Mouse (Mus musculus): ENCODE data around the gene Card19.

Card19 gene

DNA sequence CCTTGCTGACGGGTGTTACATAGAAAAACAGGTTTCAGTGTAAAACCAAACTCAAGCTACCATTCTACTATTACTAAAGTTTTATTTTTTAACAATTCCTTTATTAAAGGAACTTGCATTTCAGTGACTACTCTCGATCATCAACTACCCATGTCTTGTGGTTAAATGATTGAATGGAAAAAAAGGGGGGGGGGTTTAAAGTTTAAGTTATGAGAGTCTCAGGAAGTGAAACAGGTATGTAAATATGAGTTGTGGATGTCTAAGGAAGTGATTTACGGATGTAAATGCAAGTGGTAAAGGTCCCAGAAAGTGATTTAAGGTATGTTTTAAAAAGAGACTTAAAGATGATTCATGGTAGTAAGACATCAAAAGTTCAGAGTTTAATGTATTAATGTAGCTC, 9.3 kb upstream of the Card19 start:
- no peak for DNase-seq

DNA sequence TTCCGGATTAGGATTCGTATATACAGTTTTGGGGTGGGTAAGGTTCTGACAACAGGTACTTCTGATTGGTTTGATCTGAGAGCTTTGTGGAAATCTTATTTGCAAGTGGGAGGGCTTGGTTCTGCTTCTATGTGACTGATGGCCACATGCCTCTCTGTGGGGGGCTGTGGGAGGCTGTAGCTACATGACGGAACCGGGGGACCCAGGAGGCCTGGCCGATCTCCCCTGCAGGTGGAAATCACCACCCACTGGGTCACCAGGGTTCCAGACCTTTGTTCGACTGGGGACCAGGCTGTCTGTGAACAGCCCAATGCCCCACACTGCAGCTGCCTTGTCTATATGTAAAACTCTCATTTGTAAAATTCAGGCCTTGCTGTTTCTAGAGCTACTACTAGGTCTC, 8.9 kb upstream of the Card19 start:
- DNase-seq: no peak

DNA sequence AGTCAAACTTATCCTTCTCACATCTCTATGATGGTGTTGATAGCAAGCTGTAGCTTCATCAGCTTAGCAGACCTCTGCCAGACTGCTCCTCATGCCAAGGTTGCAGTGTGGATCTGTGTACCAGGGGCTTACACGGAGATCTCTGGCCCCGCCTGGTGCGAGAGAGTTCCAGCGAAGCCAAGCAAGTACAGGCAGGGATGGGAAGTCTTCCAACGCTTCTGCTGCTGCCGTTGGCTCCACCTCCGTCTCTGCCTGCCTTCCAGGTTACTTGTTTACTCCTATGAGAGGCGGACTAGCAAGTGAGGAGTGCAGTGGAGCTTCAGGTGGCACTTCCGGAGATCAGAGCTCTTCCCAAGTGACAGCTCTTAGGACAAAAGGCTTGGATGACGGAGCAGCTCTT, 8.5 kb upstream of the Card19 start:
- DNase-seq: peak; percentile 65 to 67

DNA sequence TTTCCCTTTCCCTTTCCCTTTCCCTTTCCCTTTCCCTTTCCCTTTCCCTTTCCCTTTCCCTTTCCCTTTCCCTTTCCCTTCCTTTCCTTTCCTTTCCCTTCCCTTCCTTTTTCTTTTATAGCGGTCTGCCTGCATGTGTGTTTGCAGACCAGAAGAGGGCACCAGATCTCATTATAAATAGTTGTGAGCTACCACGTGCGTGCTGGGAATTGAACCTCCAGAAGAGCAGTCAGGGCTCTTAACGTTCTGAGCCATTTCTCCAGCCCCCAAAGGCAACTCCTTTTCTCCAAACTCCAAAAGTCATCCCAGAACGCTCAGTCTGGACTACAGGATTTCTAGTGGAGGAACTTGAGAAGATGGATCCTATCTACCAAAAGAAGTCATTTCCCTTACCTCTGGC, 5.1 kb upstream of the Card19 start:
- no peak for DNase-seq

DNA sequence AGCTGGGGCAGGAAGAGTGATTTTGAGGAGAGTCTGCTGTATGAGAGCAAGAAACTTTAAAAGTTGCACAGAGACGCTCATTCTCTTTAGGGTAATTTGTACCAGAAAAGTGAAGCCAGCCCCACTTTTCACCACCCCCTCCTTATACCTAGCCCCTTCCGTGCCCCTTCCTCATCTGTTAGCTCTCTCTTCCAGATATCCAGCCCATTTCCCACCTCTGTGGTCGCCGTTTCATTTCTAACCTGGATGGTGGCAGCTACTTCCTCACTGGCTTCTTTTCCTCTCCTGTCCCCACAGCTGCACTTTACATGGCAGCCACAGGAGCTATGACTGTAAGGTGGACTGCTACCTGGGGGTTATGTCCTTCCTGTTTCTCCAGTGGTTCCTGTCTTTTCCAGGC, 3.5 kb upstream of the Card19 start:
- DNase-seq: no peak

DNA sequence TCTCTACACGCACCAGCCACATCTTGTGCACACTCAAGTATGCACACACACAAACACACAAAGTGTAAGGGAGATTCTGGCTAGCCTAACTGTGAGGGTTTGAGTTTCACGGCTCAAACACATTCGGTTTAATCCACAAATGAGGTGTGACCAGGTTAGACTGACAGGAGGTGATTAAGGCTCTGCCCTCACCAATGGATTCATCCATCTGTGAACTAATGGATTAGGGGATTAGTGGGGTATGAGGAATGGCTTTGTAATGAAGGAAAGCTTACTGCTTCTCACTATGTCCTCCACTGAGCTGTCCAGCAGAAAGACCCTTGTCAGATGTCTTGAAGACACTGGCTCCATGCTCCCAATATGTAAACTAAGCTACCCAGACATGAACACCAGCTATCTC, 2.8 kb upstream of the Card19 start:
- no peak for DNase-seq

DNA sequence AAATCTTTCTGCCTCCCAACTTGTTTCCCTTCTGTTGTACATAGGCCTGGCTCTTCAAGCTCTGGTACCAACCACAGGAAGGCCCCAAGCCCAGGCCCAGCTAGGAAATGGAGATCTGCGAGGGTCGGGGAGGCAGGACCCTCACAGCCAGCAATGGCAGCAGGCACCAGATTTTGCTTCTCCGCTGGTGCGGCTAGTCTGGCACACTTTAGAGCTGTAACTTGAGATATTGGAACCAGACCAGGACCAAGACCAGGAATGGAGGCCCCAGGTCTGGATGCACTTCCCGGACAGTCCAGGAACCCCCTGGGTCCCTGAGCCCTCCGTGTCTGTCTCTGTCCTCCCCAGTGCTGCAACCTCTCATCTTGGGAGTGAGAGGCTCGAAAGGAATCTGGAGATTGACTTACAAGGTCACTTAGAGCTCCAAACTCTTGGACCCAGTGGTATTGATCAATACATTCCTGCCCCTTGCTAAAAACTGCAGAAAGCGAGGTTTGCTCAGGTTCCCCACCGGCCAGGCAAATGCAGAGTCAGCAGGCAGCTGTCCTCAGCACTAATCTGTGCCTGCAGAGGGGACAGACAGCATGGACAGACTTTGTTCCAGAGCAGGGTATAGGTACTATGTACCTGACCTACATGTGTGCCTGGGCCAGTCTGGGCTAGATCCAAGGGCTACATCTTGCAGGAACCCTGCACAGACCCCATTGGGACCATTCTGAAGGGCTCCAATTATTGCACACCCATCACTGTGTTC, 1.1 kb upstream of the Card19 start:
- DNase-seq: no peak

DNA sequence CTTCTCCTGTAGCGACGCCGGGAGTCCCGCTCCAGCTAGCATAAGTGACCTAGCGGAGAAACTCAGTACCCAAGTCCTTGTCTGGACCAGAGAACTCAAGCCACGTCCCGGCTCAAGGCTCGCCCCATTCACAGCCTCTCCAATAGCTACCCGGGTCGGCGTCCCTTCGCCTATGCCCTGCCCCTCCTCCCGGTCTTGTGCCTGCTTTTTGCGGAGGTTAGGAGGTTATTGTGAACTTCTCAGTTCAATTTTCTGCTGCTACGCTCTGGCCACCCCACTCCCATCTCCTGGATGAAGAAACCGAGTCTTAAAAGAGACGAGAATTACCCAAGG, 349 bp upstream of the Card19 start:
- no peak for DNase-seq

DNA sequence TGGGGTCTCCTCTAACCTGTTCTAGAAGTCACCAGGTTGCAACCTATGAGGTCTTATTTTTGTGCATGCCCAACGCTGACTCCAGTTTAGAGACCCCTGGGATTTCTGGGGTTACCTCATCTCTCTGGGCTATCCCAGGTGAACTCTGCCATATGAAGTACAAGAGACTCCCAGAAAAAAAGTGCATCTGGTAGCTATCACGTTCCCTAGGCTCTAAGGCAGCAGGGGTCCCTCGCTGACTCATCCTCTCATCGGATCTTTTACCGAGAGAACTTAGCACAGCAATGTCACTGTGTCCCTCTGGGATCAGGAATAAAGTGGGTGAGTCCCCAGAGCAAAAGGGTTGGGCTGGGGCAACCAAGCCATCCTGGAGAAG, 721 bp downstream of the Card19 start:
- DNase-seq: peak; percentile 37 to 50

DNA sequence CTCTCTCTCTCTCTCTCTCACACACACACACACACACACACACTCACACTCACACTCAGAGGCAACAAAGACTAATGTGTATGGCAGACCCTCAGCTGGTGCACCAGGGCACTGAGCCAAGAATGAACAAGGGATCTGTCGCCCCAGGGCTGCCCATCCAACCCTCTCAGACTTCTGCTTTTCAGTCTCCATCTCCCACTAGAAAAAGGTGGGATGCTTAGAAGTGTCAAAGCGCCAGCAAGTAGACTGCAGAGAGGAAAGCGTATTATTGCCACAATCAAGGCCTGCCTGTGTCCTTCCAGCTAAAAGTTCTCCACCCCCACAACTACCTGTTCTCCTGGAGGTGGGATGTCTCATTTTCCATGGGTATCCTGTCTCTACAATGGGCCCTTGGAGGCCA, 1.4 kb downstream of the Card19 start:
- peak; percentile 62 to 67 for DNase-seq

DNA sequence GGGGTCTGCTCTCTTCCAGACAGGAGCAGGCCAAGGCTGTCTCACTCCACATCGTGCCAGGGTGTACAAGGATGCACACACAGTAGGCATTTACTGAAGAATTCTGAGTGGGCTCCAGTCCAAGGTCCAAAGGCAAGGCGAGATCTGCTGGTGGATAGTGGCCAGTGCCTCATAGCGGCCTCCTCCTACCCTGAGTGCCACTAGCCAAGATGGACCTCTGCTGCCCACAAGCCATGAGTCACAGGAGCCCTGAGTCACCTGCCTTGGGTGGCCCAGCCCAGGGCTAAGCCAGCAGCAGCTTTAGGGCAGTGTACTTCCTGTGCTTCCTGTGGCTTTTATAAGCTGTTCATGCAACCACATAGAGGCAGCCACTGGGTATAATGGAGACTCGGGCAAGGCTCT, 2.3 kb downstream of the Card19 start:
- DNase-seq: peak; percentile 76 to 80

DNA sequence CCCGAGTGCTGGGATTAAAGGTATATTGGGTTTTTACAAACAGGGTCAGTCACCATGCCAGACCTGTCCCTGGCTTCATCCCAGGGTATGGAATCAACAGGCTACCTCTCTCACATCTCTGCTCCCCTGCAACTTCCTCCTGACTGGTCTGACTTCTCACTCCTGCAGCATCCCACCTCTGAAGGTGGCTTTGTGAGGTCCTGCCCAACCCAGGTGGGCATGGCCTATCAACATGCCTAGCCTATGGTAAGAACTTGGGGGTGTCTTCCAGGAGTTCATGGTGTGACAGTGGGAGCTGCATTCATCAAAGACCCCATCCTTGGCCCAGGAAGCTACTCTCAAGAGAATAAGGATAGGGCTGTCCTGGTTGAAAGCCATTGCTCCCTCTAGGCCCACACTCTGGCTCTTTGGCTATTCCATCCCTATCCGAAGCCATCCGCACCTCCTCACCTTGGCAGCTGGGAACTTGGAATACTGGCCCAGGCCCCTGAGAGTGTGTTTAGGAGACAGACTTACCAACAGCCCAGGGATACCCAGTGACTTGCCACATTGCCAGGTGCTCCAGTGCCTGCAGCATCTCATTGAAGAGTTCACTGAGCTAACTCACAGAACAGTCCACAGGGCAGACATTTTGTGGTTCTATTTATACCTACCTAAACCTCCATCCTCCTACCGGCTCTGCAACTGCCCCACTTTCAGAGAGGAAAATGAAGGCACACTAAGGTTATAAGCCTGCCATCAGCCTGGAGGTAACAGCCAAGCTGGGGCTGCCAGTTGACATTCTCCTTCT, 2.9 kb downstream of the Card19 start:
- DNase-seq: peak; percentile 42

DNA sequence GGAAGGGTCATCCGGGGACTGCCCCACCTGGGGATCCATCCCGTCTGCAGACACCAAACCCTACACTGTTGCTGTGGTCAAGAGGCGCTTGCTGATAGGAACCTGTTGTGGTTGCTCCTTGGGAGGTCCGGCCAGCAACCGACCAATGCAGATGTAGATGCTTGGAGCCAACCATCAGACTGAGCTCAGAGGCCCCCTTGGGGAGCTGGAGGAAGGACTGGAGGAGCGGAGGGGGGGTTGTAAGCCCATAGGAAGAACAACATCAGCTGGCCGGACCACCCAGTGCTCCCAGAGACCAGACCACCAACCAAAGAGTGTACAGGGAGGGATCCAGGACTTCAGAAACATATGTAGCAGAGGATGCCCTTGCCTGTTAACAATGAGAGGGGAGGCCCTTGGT, 6.5 kb downstream of the Card19 start:
- no peak for DNase-seq

DNA sequence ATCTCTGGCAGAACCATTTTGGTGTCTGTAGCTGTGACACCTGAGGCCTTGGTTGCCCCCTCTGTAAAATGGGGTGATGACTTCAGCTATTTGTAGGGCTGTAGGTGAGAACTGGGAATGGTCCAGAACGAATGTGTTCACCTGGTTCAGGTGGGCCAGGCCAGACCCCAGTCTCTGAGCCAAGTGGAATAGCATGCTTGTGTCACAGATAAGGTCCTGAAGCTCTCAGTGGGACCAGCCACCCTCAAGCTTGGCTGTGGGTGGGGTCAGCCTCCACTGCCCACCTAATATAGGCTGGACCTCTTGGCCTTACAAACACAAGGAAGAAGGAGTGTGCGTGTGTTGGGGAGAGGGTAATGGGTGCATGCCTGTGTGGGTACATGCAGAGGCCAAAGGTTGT, 9.5 kb downstream of the Card19 start:
- DNase-seq: no peak

DNA sequence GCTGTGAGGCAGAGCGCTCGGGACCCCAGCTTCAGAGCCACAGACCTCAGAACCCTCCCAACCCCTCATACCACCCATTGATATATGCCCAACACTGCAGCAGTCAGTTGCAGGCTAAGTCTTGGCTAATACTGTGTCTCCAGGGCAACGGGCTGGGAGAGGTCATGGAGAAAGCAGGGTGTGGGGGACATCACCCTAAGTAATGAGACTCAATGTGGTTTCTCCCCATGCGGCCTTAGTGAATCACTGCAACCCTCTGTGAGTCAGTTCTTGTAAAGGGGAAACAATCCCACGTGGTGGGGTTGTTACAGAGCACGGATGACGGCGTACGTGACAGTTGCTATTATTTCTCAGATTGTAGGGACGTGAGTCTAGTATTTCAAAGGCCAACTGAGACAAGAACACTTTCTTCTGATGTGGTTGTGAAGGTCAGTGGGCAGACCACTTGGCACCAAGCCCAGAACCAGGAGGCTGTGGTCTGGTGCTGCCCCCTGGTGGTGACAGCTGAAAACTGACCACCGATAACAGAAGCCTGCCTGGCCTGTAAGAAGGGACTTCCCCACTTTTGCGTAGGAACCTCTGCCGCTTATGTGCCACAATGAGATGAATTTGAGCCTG, 10.3 kb downstream of the Card19 start:
- DNase-seq: peak; percentile 91 to 95

DNA sequence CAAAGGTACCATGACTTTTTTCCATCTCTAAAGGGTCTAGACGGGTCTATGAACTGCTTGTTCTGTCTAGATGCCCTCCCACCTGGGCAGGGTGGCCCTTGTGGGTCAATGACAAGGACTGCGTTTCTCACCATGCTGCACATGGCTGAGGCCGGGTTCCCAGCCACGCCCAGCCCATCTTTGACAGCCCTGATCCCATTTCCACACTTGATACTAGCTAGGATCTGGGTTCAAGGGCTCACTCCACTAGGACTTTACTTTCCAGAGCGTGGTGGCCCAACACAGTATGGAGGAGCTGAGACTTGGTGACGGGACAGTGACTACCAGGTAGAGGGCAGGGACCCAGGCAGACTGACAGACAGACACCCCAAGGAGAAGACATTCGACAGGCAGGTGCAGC, 13.3 kb downstream of the Card19 start:
- DNase-seq: no peak

DNA sequence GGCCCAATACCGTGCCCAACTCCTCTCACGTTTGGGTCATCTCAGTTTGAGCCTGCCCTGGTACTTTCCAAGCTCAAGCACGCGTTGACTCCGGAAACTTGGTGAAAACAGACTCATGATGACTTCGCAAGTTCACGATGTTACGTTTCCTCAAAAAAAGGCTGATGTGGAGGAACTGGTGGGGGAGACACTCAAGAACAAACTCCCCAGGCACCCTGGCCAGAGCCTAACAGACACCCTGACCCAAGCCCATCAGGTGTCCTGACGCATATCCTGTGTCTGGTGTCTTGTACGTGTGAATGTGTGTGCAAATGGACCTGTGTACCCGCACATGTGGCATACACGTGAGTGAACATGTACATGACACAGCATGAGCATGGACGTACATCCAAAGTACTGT, 15.1 kb downstream of the Card19 start:
- no peak for DNase-seq

DNA sequence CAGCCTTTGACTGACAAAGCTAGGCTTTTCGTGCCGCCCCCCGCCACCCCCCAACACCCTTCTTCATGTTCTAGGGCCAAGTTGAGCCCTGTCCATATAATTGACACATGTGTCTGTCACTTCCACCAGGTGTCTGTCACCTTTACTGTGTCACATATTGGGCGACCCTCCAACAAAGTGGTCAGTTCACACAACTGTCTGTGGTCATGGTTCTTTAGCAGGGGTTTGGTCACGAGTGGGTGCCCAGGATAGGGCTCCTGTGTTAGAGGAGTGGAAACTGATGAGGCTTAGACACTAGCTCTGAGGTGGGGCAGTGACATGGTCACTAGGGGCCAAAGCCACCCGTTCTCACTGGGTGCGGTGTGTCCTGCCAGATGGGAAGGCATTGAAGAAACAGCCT, 15.9 kb downstream of the Card19 start:
- DNase-seq: no peak

DNA sequence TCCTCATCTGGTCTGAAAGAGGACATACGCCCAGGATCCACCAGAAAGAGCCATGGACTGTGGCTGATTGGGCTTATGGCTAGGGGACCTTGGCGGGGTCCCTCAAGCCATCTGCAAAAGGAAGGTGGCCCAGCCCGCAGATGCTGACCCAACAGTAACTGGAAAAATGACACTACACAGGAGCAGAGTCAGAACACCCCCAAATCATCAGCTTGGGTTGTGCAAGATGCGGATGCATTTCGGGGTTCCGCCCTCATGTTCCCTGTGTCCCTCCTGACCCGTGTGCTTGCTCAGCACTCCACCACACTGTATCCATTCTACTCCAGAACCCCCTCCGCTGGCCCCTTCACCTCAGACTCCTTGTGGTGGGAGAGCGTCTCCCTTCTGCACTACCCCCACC, 17.1 kb downstream of the Card19 start:
- DNase-seq: no peak

DNA sequence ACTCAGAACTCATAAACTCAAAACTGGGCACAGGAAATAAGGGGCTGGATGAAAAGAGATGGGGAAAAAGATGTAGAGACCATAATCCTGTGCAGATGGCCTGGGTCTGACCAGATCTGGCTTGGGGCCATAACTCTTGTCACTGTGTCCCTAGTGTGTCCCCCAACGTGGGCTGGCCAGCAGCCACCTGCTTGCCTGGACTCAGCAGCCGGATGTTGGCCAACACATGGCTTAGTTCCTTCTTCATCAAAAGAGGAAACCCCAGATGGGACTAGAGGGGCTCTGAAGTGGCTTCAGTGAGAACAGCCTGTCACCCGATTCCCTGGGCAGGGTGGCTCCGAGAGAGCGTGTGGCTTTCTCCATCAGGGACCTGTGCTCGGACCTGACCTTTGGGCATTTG, 19.1 kb downstream of the Card19 start:
- peak; percentile 80 to 87 for DNase-seq

DNA sequence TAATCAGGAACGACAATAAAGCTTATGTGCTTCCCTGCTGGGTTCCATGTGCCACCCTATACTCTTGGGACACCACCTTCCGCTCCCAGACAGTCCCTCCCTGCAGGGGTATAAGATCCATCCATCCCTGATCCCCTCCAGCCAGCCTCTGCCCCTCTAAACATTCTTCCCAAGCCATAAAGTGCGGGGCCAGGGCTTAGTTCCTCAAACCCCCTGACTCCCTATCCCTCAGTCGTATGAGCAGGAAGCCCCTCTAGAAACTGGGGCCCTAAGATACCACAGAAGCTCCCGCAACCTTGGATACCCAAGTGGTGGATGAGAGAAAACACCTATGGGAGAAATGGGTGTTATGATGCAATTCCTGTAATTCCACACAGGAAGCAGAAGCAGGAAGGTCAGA, 19.6 kb downstream of the Card19 start:
- no peak for DNase-seq

DNA sequence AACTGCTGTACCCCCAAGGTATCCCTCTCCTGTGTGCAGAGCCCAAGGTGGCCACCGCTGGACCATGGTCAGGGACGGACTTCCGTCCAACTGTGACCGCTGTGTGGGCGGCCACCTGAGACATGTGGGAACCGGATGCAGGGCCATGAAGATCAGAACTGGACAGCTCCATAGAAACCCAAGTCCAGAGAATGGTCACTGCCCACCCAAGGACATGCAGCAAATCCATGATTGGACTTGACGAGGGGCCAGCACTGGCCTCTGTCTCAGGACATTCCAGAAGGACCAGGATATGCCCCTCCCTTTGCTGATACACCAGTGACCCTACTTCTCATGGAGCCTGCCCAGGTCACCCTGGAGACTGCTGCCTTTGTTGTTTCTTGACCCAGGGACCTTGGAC, 20.2 kb downstream of the Card19 start:
- no peak for DNase-seq

DNA sequence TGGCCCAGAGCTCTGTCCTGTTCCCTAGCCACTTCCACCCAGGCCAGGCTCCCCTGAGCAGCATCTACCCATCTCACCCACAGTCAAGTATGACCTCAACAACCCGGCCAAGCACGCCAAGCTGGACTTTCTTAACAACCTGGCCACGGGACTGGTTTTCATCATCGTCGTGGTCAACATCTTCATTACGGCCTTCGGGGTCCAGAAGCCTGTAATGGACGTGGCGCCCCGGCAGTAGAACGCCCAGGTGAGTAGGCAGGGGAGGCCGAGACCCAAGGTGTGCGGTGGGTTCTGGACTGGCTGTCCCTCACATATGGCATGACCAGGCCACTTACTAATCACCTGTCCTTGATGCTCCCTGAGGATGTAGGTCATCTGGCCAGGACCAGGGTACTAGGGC, 21.0 kb downstream of the Card19 start:
- DNase-seq: no peak

DNA sequence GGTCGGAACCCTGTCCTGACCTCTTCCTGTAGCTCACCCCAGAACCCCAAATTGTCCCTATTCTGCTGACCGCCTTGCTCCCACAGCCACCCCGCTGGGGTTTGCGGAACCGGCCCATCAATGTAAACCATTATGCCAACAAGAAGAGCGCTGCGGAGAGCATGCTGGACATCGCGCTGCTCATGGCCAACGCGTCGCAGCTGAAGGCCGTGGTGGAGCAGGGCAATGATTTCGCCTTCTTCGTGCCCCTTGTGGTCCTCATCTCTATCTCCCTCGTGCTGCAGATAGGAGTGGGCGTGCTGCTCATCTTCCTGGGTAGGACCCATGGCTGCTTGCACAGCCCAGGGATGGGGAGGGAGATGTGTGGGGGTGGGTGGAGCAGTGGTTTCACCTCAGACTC, 22.2 kb downstream of the Card19 start:
- DNase-seq: no peak

All from cerebellum, postnatal 10 days (tissue).